Mouse (Mus musculus) urinary bladder, adult 2 months (tissue): ENCODE measurements around the gene Alg13. TPM values are rescaled to one million over a fixed set of nuclear protein-coding genes. Genes with fewer than 3 reads are reported as not detected.

Source experiments
- polyA plus RNA-seq: library from polyadenylated mRNA; depleted of rRNA; stranded (reverse); fragments of >200 nt; gene quantifications from 2 replicates; pipeline ENCODE4 v1.2.3, GENCODE M21; 2012; rRNA removed

Gene Alg13
- polyA plus RNA-seq, 1 experiment = 7.2 TPM

Other genes with a start within 250 kb of the Alg13 start
- 0.16 and 0.17 TPM in 2 replicates for gene A730046J19Rik, start 164.1 kb upstream of the Alg13 start, polyA plus RNA-seq
- gene Trpc5os, start 138.8 kb downstream of the Alg13 start, polyA plus RNA-seq = 0.04 and 0.09 TPM in 2 replicates